Mouse (Mus musculus) brain, embryonic 14.5 days (tissue): ENCODE measurements around the gene Ulk3.

ENCODE experiments used
- CTCF ChIP-seq: fragments of 200-500 bp; IDR thresholded peaks from 2 replicates; pipeline ENCODE4 v1.5.1; 2012; ENCODE audit warnings: inconsistent platforms, mild to moderate bottlenecking, moderate library complexity, borderline replicate concordance; ENCODE audit not compliant: insufficient read depth, insufficient read length; ENCODE audit errors: extremely low read depth
- POLR2A ChIP-seq: fragments of 200-500 bp; IDR thresholded peaks from 2 replicates; pipeline ENCODE4 v1.6.1; 2012; ENCODE audit warnings: mild to moderate bottlenecking, inconsistent platforms, borderline replicate concordance; ENCODE audit not compliant: poor library complexity, insufficient read depth, insufficient read length, severe bottlenecking; ENCODE audit errors: extremely low read depth

DNA sequence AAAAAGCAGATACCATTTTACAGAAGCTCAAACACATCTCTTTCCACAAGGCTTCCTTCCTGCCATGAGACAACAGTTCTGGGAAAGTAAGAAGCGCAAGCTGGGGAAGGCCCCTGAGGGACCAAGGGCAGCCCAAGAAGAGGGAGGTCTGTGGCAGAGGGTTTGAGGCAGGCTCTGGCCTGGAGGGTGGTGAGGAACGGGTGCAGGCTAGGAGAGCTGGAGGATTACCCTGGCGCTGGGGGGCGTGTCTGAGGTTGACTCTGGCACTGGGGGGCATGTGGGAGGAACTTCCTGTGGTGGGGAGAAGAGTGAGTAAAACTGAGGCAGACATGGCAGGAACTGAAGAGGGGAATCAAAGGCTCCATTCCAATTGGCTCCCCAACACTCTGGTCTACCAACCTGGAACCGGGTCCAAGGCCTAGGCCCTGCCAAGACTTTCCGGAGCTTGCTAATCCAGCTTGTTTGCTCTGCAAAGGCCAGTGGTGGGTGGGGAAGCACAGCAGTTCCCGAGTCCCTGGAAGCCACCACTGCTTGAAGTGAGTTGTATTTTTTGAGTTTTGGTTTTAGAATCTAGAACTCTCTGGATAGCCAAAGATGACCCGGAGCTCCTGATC is 28.4 kb downstream of the Ulk3 start:
- no peak for TF ChIP-seq CTCF
- no peak for TF ChIP-seq POLR2A
